Mouse (Mus musculus): ENCODE data around the gene Pla2g2d. TPM values are rescaled to one million over a fixed set of nuclear protein-coding genes. Genes with fewer than 3 reads are reported as not detected.

Gene Pla2g2d
- polyA plus RNA-seq, 1 experiment: not detected

GRCm38 (mm10) chr4:138792599-138792998, 17.1 kb downstream of the Pla2g2d start:
- TF ChIP-seq POLR2A (IDR thresholded peaks at IDR 0.05; ENCODE audit: insufficient read depth, low read depth, low read length) (no peak), CTCF (IDR thresholded peaks at IDR 0.05; ENCODE audit: insufficient read depth, low read depth, low read length) (no peak)
- no peak overlapping the region for H3K4me3 ChIP-seq (ENCODE audit: insufficient read depth, low read depth, low read length)
- peaks cover 6% of the 10 kb centered on the region for H3K4me1 ChIP-seq (ENCODE audit: control insufficient read depth, insufficient read depth, low read length)
- WGBS: 75% methylated on average over 9 of the region's 9 CpGs
- H3K27ac ChIP-seq (ENCODE audit: insufficient read depth, low read depth, low read length): no peak overlapping the region

- WGBS: 74% methylated on average over 2 of the region's 2 CpGs
- TF ChIP-seq CTCF (IDR thresholded peaks at IDR 0.05; ENCODE audit: insufficient read depth, low read depth, low read length) (peak; percentile 24; the same call in 1 of the 2 replicates), POLR2A (IDR thresholded peaks at IDR 0.05; ENCODE audit: insufficient read depth, low read depth, low read length) (no peak)
- H3K4me1 ChIP-seq (ENCODE audit: control insufficient read depth, insufficient read depth, low read length): peaks cover 6% of the 10 kb centered on the region
These were observed 17.7 kb downstream of the Pla2g2d start for GRCm38 (mm10) chr4:138793276-138793675.

DNA sequence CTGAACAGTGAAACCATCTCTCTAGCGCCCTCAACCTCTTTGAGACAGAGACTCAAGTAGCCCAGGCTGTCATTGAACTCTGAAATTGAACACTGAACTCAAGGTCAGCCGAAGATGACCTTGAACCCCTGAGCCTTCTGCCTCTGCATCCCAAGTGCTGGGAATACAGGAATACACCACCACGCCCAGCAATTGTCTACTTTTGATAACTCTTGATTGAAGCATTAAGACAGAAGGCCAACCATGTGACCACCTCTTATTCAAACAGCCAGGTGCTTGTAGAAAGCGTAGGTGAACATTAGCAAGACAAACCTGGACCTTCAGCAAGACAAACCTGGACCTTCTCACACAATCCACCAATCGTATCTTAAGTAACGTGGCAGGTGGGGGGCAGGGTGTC, 18.8 kb downstream of the Pla2g2d start:
- TF ChIP-seq POLR2A (IDR thresholded peaks at IDR 0.05; ENCODE audit: insufficient read depth, low read depth, low read length) (no peak), CTCF (IDR thresholded peaks at IDR 0.05; ENCODE audit: insufficient read depth, low read depth, low read length) (no peak)
- WGBS: 94% methylated on average over 6 of the region's 6 CpGs

More at GRCm38 (mm10) chr4:138793276-138793675, 17.7 kb downstream of the Pla2g2d start:
- Histone ChIP-seq H3K4me3 (ENCODE audit: insufficient read depth, low read depth, low read length) (no peak overlapping the region), H3K27ac (ENCODE audit: insufficient read depth, low read depth, low read length) (no peak overlapping the region)

GRCm38 (mm10) chr4:138796513-138797216, 21.1 kb downstream of the Pla2g2d start:
- Histone ChIP-seq H3K4me1 (ENCODE audit: control insufficient read depth, insufficient read depth, low read length) (peaks cover 20% of the 10 kb centered on the region), H3K4me3 (ENCODE audit: insufficient read depth, low read depth, low read length) (no peak overlapping the region), H3K27ac (ENCODE audit: insufficient read depth, low read depth, low read length) (no peak overlapping the region)
- WGBS: 49% methylated on average over 6 of the region's 6 CpGs
- TF ChIP-seq CTCF (IDR thresholded peaks at IDR 0.05; ENCODE audit: insufficient read depth, low read depth, low read length) (no peak), POLR2A (IDR thresholded peaks at IDR 0.05; ENCODE audit: insufficient read depth, low read depth, low read length) (no peak)

More for the DNA sequence above, 18.8 kb downstream of the Pla2g2d start:
- no peak overlapping the region for H3K27ac ChIP-seq (ENCODE audit: insufficient read depth, low read depth, low read length)
- H3K4me1 ChIP-seq (ENCODE audit: control insufficient read depth, insufficient read depth, low read length): peaks cover 9% of the 10 kb centered on the region
- H3K4me3 ChIP-seq (ENCODE audit: insufficient read depth, low read depth, low read length): no peak overlapping the region

DNA sequence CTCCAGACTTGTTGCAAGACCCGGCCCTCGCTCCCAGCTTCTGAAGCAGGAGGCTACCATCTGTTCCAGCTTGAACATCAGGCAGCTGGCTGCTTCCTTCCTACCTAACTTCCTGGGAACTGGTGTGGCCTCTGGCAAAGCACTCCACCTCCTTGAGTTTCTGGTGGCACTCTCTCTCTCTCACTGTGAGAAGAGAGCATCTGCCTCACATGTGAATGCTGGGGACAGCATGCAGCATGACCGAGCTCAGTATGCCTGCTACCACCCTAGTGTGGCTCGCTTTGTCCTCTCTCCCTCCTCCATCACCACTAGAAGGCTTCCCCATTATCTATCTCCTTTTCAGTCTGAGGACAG, 21.7 kb downstream of the Pla2g2d start:
- no peak for TF ChIP-seq POLR2A (IDR thresholded peaks at IDR 0.05; ENCODE audit: insufficient read depth, low read depth, low read length)
- TF ChIP-seq CTCF (IDR thresholded peaks at IDR 0.05; ENCODE audit: insufficient read depth, low read depth, low read length): no peak
- Histone ChIP-seq H3K27ac (ENCODE audit: insufficient read depth, low read depth, low read length) (no peak overlapping the region), H3K4me1 (ENCODE audit: control insufficient read depth, insufficient read depth, low read length) (peaks cover 20% of the 10 kb centered on the region), H3K4me3 (ENCODE audit: insufficient read depth, low read depth, low read length) (no peak overlapping the region)
- 66% methylated on average over 4 of the region's 4 CpGs for WGBS

- Histone ChIP-seq H3K4me1 (ENCODE audit: control insufficient read depth, insufficient read depth, low read length) (peaks cover 20% of the 10 kb centered on the region), H3K4me3 (ENCODE audit: insufficient read depth, low read depth, low read length) (no peak overlapping the region), H3K27ac (ENCODE audit: insufficient read depth, low read depth, low read length) (no peak overlapping the region)
- 66% methylated on average over 12 of the region's 12 CpGs for WGBS
- no peak for TF ChIP-seq POLR2A (IDR thresholded peaks at IDR 0.05; ENCODE audit: insufficient read depth, low read depth, low read length)
- no peak for TF ChIP-seq CTCF (IDR thresholded peaks at IDR 0.05; ENCODE audit: insufficient read depth, low read depth, low read length)
These were observed 24.7 kb downstream of the Pla2g2d start for GRCm38 (mm10) chr4:138800134-138800744.

- 80% methylated on average over 4 of the region's 4 CpGs for WGBS
- no peak overlapping the region for H3K4me3 ChIP-seq (ENCODE audit: insufficient read depth, low read depth, low read length)
- H3K4me1 ChIP-seq (ENCODE audit: control insufficient read depth, insufficient read depth, low read length): peaks cover 20% of the 10 kb centered on the region
- no peak for TF ChIP-seq POLR2A (IDR thresholded peaks at IDR 0.05; ENCODE audit: insufficient read depth, low read depth, low read length)
- TF ChIP-seq CTCF (IDR thresholded peaks at IDR 0.05; ENCODE audit: insufficient read depth, low read depth, low read length): no peak
- no peak overlapping the region for H3K27ac ChIP-seq (ENCODE audit: insufficient read depth, low read depth, low read length)
These were observed 26.1 kb downstream of the Pla2g2d start for GRCm38 (mm10) chr4:138801631-138802030.

- WGBS: 86% methylated on average over 11 of the region's 11 CpGs
- H3K27ac ChIP-seq (ENCODE audit: insufficient read depth, low read depth, low read length): no peak overlapping the region
These were observed 27.4 kb downstream of the Pla2g2d start for GRCm38 (mm10) chr4:138802917-138803316.

GRCm38 (mm10) chr4:138805248-138805647, 29.7 kb downstream of the Pla2g2d start:
- 60% methylated on average over 8 of the region's 8 CpGs for WGBS
- H3K4me1 ChIP-seq (ENCODE audit: control insufficient read depth, insufficient read depth, low read length): peaks cover 5% of the 10 kb centered on the region
- no peak overlapping the region for H3K27ac ChIP-seq (ENCODE audit: insufficient read depth, low read depth, low read length)
- no peak for TF ChIP-seq CTCF (IDR thresholded peaks at IDR 0.05; ENCODE audit: insufficient read depth, low read depth, low read length)
- H3K4me3 ChIP-seq (ENCODE audit: insufficient read depth, low read depth, low read length): no peak overlapping the region

More at GRCm38 (mm10) chr4:138802917-138803316, 27.4 kb downstream of the Pla2g2d start:
- Histone ChIP-seq H3K4me3 (ENCODE audit: insufficient read depth, low read depth, low read length) (no peak overlapping the region), H3K4me1 (ENCODE audit: control insufficient read depth, insufficient read depth, low read length) (peaks cover 13% of the 10 kb centered on the region)
- TF ChIP-seq POLR2A (IDR thresholded peaks at IDR 0.05; ENCODE audit: insufficient read depth, low read depth, low read length): no peak
- no peak for TF ChIP-seq CTCF (IDR thresholded peaks at IDR 0.05; ENCODE audit: insufficient read depth, low read depth, low read length)
